Mouse (Mus musculus): Measurements from ENCODE around the gene Otud7b. TPM values are rescaled to one million over a fixed set of nuclear protein-coding genes. Genes with fewer than 3 reads are reported as not detected.

The Otud7b gene
- polyA plus RNA-seq, 1 experiment from 2014 or later: 10.4 TPM

- Histone ChIP-seq H3K36me3 (ENCODE audit: inconsistent target) (no peaks in the 10 kb centered on the region), H3K27ac (peak overlapping the region; percentile 29), H3K4me3 (ENCODE audit: inconsistent target) (no peak overlapping the region), H3K79me2 (ENCODE audit: inconsistent target) (no peaks in the 10 kb centered on the region)
- WGBS (ENCODE audit: missing documents): 19% methylated on average over 4 of the region's 4 CpGs
Observed at GRCm38 (mm10) chr3:96098168-96098567, 6.2 kb upstream of the Otud7b start.

GRCm38 (mm10) chr3:96098616-96099267, 5.6 kb upstream of the Otud7b start:
- Histone ChIP-seq H3K27ac (peak overlapping the region; percentile 29), H3K79me2 (ENCODE audit: inconsistent target) (no peaks in the 10 kb centered on the region), H3K36me3 (ENCODE audit: inconsistent target) (no peaks in the 10 kb centered on the region), H3K4me3 (ENCODE audit: inconsistent target) (no peak overlapping the region)
- 35% methylated on average over 7 of the region's 7 CpGs for WGBS (ENCODE audit: missing documents)

- Histone ChIP-seq H3K79me2 (ENCODE audit: inconsistent target) (peaks cover 12% of the 10 kb centered on the region), H3K4me3 (ENCODE audit: inconsistent target) (peak overlapping the region; percentile 13; the same call in 1 of the 2 replicates), H3K27ac (no peak overlapping the region), H3K36me3 (ENCODE audit: inconsistent target) (no peaks in the 10 kb centered on the region)
- WGBS (ENCODE audit: missing documents): 38% methylated on average over 14 of the region's 14 CpGs
Observed at GRCm38 (mm10) chr3:96102100-96102872, 2.0 kb upstream of the Otud7b start.

GRCm38 (mm10) chr3:96103901-96104260, 446 bp upstream of the Otud7b start:
- WGBS (ENCODE audit: missing documents): 13% methylated on average over 8 of the region's 8 CpGs
- H3K36me3 ChIP-seq (ENCODE audit: inconsistent target): no peaks in the 10 kb centered on the region
- peaks cover 25% of the 10 kb centered on the region for H3K79me2 ChIP-seq (ENCODE audit: inconsistent target)
- peak overlapping the region; percentile 46 for H3K27ac ChIP-seq
- peak overlapping the region; percentile 36 for H3K4me3 ChIP-seq (ENCODE audit: inconsistent target)

- Histone ChIP-seq H3K27ac (no peak overlapping the region), H3K36me3 (ENCODE audit: inconsistent target) (no peaks in the 10 kb centered on the region), H3K4me3 (ENCODE audit: inconsistent target) (peak overlapping the region; percentile 79), H3K79me2 (ENCODE audit: inconsistent target) (peaks cover 36% of the 10 kb centered on the region)
- WGBS (ENCODE audit: missing documents): 7% methylated on average over 10 of the region's 10 CpGs
Observed at GRCm38 (mm10) chr3:96105232-96105747, 963 bp downstream of the Otud7b start.

- peaks cover 38% of the 10 kb centered on the region for H3K79me2 ChIP-seq (ENCODE audit: inconsistent target)
- no peak overlapping the region for H3K4me3 ChIP-seq (ENCODE audit: inconsistent target)
- H3K27ac ChIP-seq: no peak overlapping the region
- H3K36me3 ChIP-seq (ENCODE audit: inconsistent target): no peaks in the 10 kb centered on the region
- 84% methylated on average over 4 of the region's 4 CpGs for WGBS (ENCODE audit: missing documents)
Observed at GRCm38 (mm10) chr3:96106151-96106550, 1.8 kb downstream of the Otud7b start.

GRCm38 (mm10) chr3:96108315-96108714, 4.0 kb downstream of the Otud7b start:
- Histone ChIP-seq H3K79me2 (ENCODE audit: inconsistent target) (peaks cover 49% of the 10 kb centered on the region), H3K36me3 (ENCODE audit: inconsistent target) (no peaks in the 10 kb centered on the region), H3K4me3 (ENCODE audit: inconsistent target) (no peak overlapping the region), H3K27ac (no peak overlapping the region)
- WGBS (ENCODE audit: missing documents): 93% methylated on average over 3 of the region's 3 CpGs

GRCm38 (mm10) chr3:96113251-96113650, 8.9 kb downstream of the Otud7b start:
- WGBS (ENCODE audit: missing documents): 87% methylated on average over 3 of the region's 3 CpGs
- Histone ChIP-seq H3K27ac (no peak overlapping the region), H3K79me2 (ENCODE audit: inconsistent target) (peaks cover 43% of the 10 kb centered on the region; the same call in 1 of the 2 replicates), H3K36me3 (ENCODE audit: inconsistent target) (no peaks in the 10 kb centered on the region), H3K4me3 (ENCODE audit: inconsistent target) (no peak overlapping the region)

GRCm38 (mm10) chr3:96118142-96118541, 13.8 kb downstream of the Otud7b start:
- H3K36me3 ChIP-seq (ENCODE audit: inconsistent target): no peaks in the 10 kb centered on the region
- WGBS (ENCODE audit: missing documents): 12% methylated on average over 2 of the region's 2 CpGs
- no peak overlapping the region for H3K27ac ChIP-seq
- no peak overlapping the region for H3K4me3 ChIP-seq (ENCODE audit: inconsistent target)
- peaks cover 15% of the 10 kb centered on the region; the same call in 1 of the 2 replicates for H3K79me2 ChIP-seq (ENCODE audit: inconsistent target)

- Histone ChIP-seq H3K36me3 (ENCODE audit: inconsistent target) (no peaks in the 10 kb centered on the region), H3K79me2 (ENCODE audit: inconsistent target) (peaks cover 10% of the 10 kb centered on the region; the same call in 1 of the 2 replicates), H3K4me3 (ENCODE audit: inconsistent target) (no peak overlapping the region), H3K27ac (no peak overlapping the region)
- 87% methylated on average over 2 of the region's 2 CpGs for WGBS (ENCODE audit: missing documents)
Observed at GRCm38 (mm10) chr3:96118702-96119101, 14.4 kb downstream of the Otud7b start.

GRCm38 (mm10) chr3:96124235-96124634, 19.9 kb downstream of the Otud7b start:
- no peaks in the 10 kb centered on the region; the same call in 1 of the 2 replicates for H3K79me2 ChIP-seq (ENCODE audit: inconsistent target)
- H3K27ac ChIP-seq: no peak overlapping the region
- no peak overlapping the region for H3K4me3 ChIP-seq (ENCODE audit: inconsistent target)
- no peaks in the 10 kb centered on the region for H3K36me3 ChIP-seq (ENCODE audit: inconsistent target)
- WGBS (ENCODE audit: missing documents): 98% methylated on average over 5 of the region's 5 CpGs

GRCm38 (mm10) chr3:96128128-96128527, 23.8 kb downstream of the Otud7b start:
- no peaks in the 10 kb centered on the region for H3K36me3 ChIP-seq (ENCODE audit: inconsistent target)

GRCm38 (mm10) chr3:96132478-96132877, 28.2 kb downstream of the Otud7b start:
- 89% methylated on average over 3 of the region's 3 CpGs for WGBS (ENCODE audit: missing documents)
- H3K36me3 ChIP-seq (ENCODE audit: inconsistent target): no peaks in the 10 kb centered on the region
- no peaks in the 10 kb centered on the region for H3K79me2 ChIP-seq (ENCODE audit: inconsistent target)

More at GRCm38 (mm10) chr3:96128128-96128527, 23.8 kb downstream of the Otud7b start:
- Histone ChIP-seq H3K79me2 (ENCODE audit: inconsistent target) (no peaks in the 10 kb centered on the region), H3K4me3 (ENCODE audit: inconsistent target) (no peak overlapping the region), H3K27ac (no peak overlapping the region)

GRCm38 (mm10) chr3:96133327-96133905, 29.1 kb downstream of the Otud7b start:
- no peaks in the 10 kb centered on the region for H3K79me2 ChIP-seq (ENCODE audit: inconsistent target)
- no peak overlapping the region for H3K4me3 ChIP-seq (ENCODE audit: inconsistent target)
- H3K27ac ChIP-seq: no peak overlapping the region
- WGBS (ENCODE audit: missing documents): 97% methylated on average over 11 of the region's 11 CpGs
- H3K36me3 ChIP-seq (ENCODE audit: inconsistent target): no peaks in the 10 kb centered on the region

More at GRCm38 (mm10) chr3:96132478-96132877, 28.2 kb downstream of the Otud7b start:
- H3K4me3 ChIP-seq (ENCODE audit: inconsistent target): no peak overlapping the region
- H3K27ac ChIP-seq: no peak overlapping the region

GRCm38 (mm10) chr3:96135011-96135410, 30.7 kb downstream of the Otud7b start:
- WGBS (ENCODE audit: missing documents): 100% methylated on average over 1 of the region's 3 CpGs
- no peaks in the 10 kb centered on the region for H3K36me3 ChIP-seq (ENCODE audit: inconsistent target)
- H3K4me3 ChIP-seq (ENCODE audit: inconsistent target): no peak overlapping the region
- no peak overlapping the region for H3K27ac ChIP-seq
- no peaks in the 10 kb centered on the region for H3K79me2 ChIP-seq (ENCODE audit: inconsistent target)

Data from macrophage (primary cell).